Comparison of ENCODE assay signal across 10 mouse cellular contexts in the genomic region with DNA sequence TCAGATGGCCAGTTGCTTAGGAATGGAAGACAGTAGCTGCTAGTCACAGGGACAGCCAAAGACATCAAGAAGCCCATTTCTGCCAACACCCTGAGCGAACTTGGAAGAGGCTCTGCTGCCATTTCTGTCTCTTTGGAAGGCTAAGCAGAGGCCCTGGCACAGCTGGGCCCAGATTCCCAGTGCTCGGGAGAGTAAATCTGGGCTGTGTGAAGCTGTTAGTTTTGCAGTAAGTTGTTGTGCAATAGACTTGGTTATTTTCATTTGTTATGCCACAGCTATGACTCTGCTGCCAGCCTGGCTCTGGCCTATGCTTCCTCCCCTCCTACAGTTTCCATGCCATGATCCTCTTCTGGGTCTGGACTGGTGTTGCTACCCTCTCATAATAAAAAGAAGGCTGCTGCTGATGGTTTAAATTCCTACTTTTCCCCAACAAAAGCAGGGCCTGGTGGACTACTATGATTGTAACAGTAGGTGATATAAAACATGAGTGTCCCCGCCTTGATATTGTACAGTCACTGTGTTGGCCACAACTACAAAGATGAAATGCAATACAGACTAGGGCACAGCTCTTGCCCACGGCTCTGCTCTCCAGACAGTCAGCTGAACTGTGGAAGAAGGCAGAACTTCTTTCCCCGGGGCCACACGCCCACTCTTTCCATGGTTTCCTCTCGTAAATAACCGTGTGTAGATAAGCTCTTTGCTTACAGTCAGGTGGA.
DNase-seq lines count a peak whose midpoint lies in the region; ATAC-seq lines count a peak whose summit lies in the region.
"Had no signal": no experiment of that assay in that cellular context is flagged by ENCODE, and none has a peak within 500 bp of the region (broad histone marks: within the 10 kb centered on the region; RNA-seq: fewer than 3 reads in every experiment).

No protein-coding gene starts in this region.

- no peak overlapping the region for H3K9ac ChIP-seq in embryonic facial prominence, embryonic 13.5 days
- H3K9ac ChIP-seq in neural tube, embryonic 15.5 days (replicated peaks): no peak overlapping the region
- H3K9ac ChIP-seq: liver, embryonic 13.5 days had no signal

- 68% methylated on average over 8 of the region's 8 CpGs for WGBS in embryonic facial prominence, embryonic 13.5 days
- WGBS in embryonic facial prominence, embryonic 10.5 days: 86% methylated on average over 8 of the region's 8 CpGs
- 81% methylated on average over 8 of the region's 8 CpGs for WGBS in neural tube, embryonic 15.5 days

- H3K4me3 ChIP-seq in embryonic facial prominence, embryonic 13.5 days: no peak overlapping the region
- H3K4me3 ChIP-seq in embryonic facial prominence, embryonic 10.5 days: no peak overlapping the region
- no peak overlapping the region for H3K4me3 ChIP-seq in neural tube, embryonic 15.5 days (replicated peaks)
- H3K4me3 ChIP-seq: liver, embryonic 13.5 days had no signal

- no peaks in the 10 kb centered on the region for H3K27me3 ChIP-seq in embryonic facial prominence, embryonic 13.5 days
- no peaks in the 10 kb centered on the region for H3K27me3 ChIP-seq in embryonic facial prominence, embryonic 10.5 days (replicated peaks; ENCODE audit: low read depth, poor library complexity, severe bottlenecking)
- H3K27me3 ChIP-seq in neural tube, embryonic 15.5 days (replicated peaks): no peaks in the 10 kb centered on the region
- H3K27me3 ChIP-seq: liver, embryonic 13.5 days had no signal

- H3K4me2 ChIP-seq in embryonic facial prominence, embryonic 13.5 days: no peak overlapping the region
- no peak overlapping the region for H3K4me2 ChIP-seq in neural tube, embryonic 15.5 days
- H3K4me2 ChIP-seq: liver, embryonic 13.5 days had no signal

- H3K9me3 ChIP-seq in embryonic facial prominence, embryonic 13.5 days: no peaks in the 10 kb centered on the region
- no peaks in the 10 kb centered on the region for H3K9me3 ChIP-seq in embryonic facial prominence, embryonic 10.5 days
- no peaks in the 10 kb centered on the region for H3K9me3 ChIP-seq in neural tube, embryonic 15.5 days (replicated peaks)
- H3K9me3 ChIP-seq: liver, embryonic 13.5 days had no signal

- ATAC-seq in embryonic facial prominence, embryonic 13.5 days (ENCODE audit: insufficient number of reproducible peaks, insufficient read depth, low FRiP score, low TSS enrichment, low read depth): no peak
- ATAC-seq in neural tube, embryonic 15.5 days (ENCODE audit: low FRiP score): no peak
- ATAC-seq: hindbrain, embryonic 16.5 days had no signal

- 0 out of 2 replicates have a peak overlapping the region, but pooled peaks have one; percentile 48 for H3K27ac ChIP-seq in embryonic facial prominence, embryonic 13.5 days
- H3K27ac ChIP-seq in embryonic facial prominence, embryonic 10.5 days (replicated peaks): no peak overlapping the region
- 0 out of 2 replicates have a peak overlapping the region, but pooled peaks have one; percentile 13 for H3K27ac ChIP-seq in neural tube, embryonic 15.5 days (replicated peaks)
- H3K27ac ChIP-seq: liver, embryonic 13.5 days had no signal

- no peaks in the 10 kb centered on the region for H3K36me3 ChIP-seq in embryonic facial prominence, embryonic 13.5 days
- 0 out of 2 replicates have a peak, but pooled peaks cover 4% of the 10 kb centered on the region for H3K36me3 ChIP-seq in embryonic facial prominence, embryonic 10.5 days (replicated peaks)
- H3K36me3 ChIP-seq in neural tube, embryonic 15.5 days: no peaks in the 10 kb centered on the region
- H3K36me3 ChIP-seq: liver, embryonic 13.5 days had no signal

- H3K4me1 ChIP-seq in embryonic facial prominence, embryonic 13.5 days: peaks cover 24% of the 10 kb centered on the region
- H3K4me1 ChIP-seq in embryonic facial prominence, embryonic 10.5 days: peaks cover 15% of the 10 kb centered on the region
- peaks cover 28% of the 10 kb centered on the region for H3K4me1 ChIP-seq in neural tube, embryonic 15.5 days
- H3K4me1 ChIP-seq: liver, embryonic 13.5 days had no signal

- no peak for DNase-seq in embryonic facial prominence, embryonic 10.5 days (ENCODE audit: low spot score)
- no peak for DNase-seq in neural tube, embryonic 10.5 days (ENCODE audit: extremely low spot score, low spot score)
- DNase-seq in gastrocnemius, adult 8-10 months (ENCODE audit: low spot score in 2 of 2): peak; percentile 65 to 76
- DNase-seq in skeletal muscle tissue, adult 2 months (ENCODE audit: low read depth, low spot score): peak; percentile 86
- DNase-seq in frontal cortex, postnatal 10 days (ENCODE audit: low spot score in 2 of 2): no peak
- no peak for DNase-seq in testis, postnatal 14 days (ENCODE audit: low spot score)
- DNase-seq: liver, embryonic 13.5 days had no signal

Comparison
In these comparisons a context has a peak if more than half of its experiments do, and no peak if none do; other contexts are left out.
1. DNase-seq: peak in gastrocnemius, adult 8-10 months (2 of 2) and skeletal muscle tissue, adult 2 months (single experiment); none in embryonic facial prominence, embryonic 10.5 days (single experiment), neural tube, embryonic 10.5 days (single experiment), frontal cortex, postnatal 10 days (0 of 2) and testis, postnatal 14 days (single experiment).